Mouse (Mus musculus): ENCODE data around the gene Igf2bp2.

GRCm38 (mm10) chr16:22124325-22124918 lies 38.7 kb downstream of the Igf2bp2 start:
- TF ChIP-seq FLI1 (IDR thresholded peaks at IDR 0.05; ENCODE audit: low read length) (no peak), GATA1 (IDR thresholded peaks at IDR 0.05; ENCODE audit: borderline replicate concordance, low read length) (no peak)
